Mouse (Mus musculus) heart, adult 18-20 months (tissue): ENCODE results near the gene Vmn1r117. TPM values are rescaled to one million over a fixed set of nuclear protein-coding genes. Genes with fewer than 3 reads are reported as not detected.
"Not testable (repeated sequence)": the region's sequence is repeated elsewhere in the genome, so short reads cannot be mapped to it uniquely, and the experiment has no call there.

Experiments
- DNase-seq, 2 experiments: peaks; one replicate each; pipeline ENCODE4 v3.0.0; 2021 to 2022; ENCODE audit warnings: mixed read lengths in 1 of 2
- long read RNA-seq, 2 experiments: library from polyadenylated mRNA; stranded (forward); transcript quantifications; one replicate each; pipeline ENCODE4 v2.0.0; 2021
- total RNA-seq, 2 experiments: library from RNA; stranded (reverse); gene quantifications; 2 replicates each; pipeline ENCODE4 v1.2.3; 2021

Gene Vmn1r117
- total RNA-seq, result not detected
- long read RNA-seq, experiment 1, result 0 reads
- long read RNA-seq, experiment 2, result 0 reads

GRCm38 (mm10) chr7:20884021-20884420 lies at the start of gene Vmn1r117:
TSS of gene Vmn1r117 (minus strand) at chr7:20884121.
- not testable (repeated sequence) for DNase-seq

- not testable (repeated sequence) for DNase-seq
These were observed 28.3 kb upstream of the Vmn1r117 start, which contains the start of gene Vmn1r118 for GRCm38 (mm10) chr7:20912247-20912646. TSS of gene Vmn1r118 (minus strand) at chr7:20912347.

- not testable (repeated sequence) for DNase-seq
These were observed 12.0 kb downstream of the Vmn1r117 start, which contains the start of gene Vmn1r116 for GRCm38 (mm10) chr7:20871956-20872355. TSS of gene Vmn1r116 (plus strand) at chr7:20872256.

GRCm38 (mm10) chr7:20844885-20845284 lies 39.0 kb downstream of the Vmn1r117 start, which contains the start of gene Vmn1r115:
TSS of gene Vmn1r115 (minus strand) at chr7:20844985.
- not testable (repeated sequence) for DNase-seq

Other genes starting within 250 kb of the Vmn1r117 start
- gene Vmn1r107, start 215.2 kb downstream of the Vmn1r117 start, total RNA-seq, result not detected
- gene Vmn1r111, start 180.9 kb downstream of the Vmn1r117 start, total RNA-seq, result not detected
- gene Gm10668, start 153.5 kb downstream of the Vmn1r117 start, total RNA-seq, result not detected
- not detected for gene Vmn1r112, start 112.9 kb downstream of the Vmn1r117 start, total RNA-seq
- gene Vmn1r113, start 96.8 kb downstream of the Vmn1r117 start, total RNA-seq, result not detected
- not detected for gene Vmn1r114, start 71.9 kb downstream of the Vmn1r117 start, total RNA-seq
- gene Vmn1r115, start 39.1 kb downstream of the Vmn1r117 start, total RNA-seq, result not detected
- gene Vmn1r116, start 11.9 kb downstream of the Vmn1r117 start, total RNA-seq, result not detected
- gene Vmn1r118, start 28.2 kb upstream of the Vmn1r117 start, total RNA-seq, result not detected
- gene Vmn1r119, start 128.3 kb upstream of the Vmn1r117 start, total RNA-seq, result not detected
- not detected for gene Vmn1r120, start 169.7 kb upstream of the Vmn1r117 start, total RNA-seq
- not detected for gene Vmn1r121, start 214.4 kb upstream of the Vmn1r117 start, total RNA-seq